Mouse (Mus musculus): Measurements from ENCODE around the gene Utp15. TPM values are rescaled to one million over a fixed set of nuclear protein-coding genes. Genes with fewer than 3 reads are reported as not detected.

Utp15 gene
- polyA plus RNA-seq (2017; shearing (Covaris generic)), result 10 to 100 TPM; 29.0 to 36.9 TPM

DNA sequence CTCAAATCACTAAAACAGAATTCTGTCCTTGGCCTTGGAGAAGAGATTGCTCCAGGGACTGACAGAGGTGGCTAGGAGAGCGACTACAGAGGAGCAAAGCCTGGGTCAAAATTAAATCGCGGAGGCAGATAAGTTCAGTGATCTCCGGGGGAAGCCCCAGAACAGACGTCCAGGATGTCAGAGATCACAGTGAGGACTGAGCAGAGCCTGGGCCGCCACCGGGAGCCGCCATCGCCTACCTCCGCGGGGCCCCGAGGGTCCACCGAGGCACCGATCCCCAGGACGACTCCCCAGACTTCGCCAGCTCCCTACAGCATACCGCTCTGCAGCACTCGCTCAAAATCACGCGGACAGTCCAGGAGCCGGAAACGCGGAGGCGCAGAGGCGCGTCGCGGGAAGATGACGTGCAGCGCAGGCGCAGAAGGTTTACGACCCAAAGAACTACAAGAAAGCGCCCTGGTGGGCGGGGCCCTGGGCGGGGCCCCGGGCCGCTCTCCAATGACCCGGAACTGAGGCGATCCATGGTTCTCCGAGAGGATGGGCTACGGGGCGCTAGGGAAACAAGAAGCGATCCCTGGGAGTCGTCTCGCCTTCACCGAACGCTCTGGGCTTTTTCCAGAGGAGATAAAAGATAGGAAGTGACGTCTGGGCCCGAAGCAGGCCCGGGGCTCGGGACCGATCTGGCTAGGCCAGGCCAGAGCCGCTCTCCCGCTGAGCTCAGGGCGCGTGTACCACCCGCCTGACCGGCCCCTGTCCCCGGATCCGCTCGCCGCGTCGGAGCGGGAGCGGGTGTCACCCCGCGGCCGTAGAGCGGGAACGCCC lies at the start of gene Utp15, which contains the start of gene Ankra2:
Gene Utp15 (minus strand): TSS at position 406 of the 822 bp plus-strand sequence.
Gene Ankra2 (plus strand): TSS at position 439 of the 822 bp plus-strand sequence.

GRCm38 (mm10) chr13:98279686-98280085 lies 16.8 kb upstream of the Utp15 start, which contains the start of gene Gm21976:
Gm21976 (plus strand) TSS chr13:98279887.

DNA sequence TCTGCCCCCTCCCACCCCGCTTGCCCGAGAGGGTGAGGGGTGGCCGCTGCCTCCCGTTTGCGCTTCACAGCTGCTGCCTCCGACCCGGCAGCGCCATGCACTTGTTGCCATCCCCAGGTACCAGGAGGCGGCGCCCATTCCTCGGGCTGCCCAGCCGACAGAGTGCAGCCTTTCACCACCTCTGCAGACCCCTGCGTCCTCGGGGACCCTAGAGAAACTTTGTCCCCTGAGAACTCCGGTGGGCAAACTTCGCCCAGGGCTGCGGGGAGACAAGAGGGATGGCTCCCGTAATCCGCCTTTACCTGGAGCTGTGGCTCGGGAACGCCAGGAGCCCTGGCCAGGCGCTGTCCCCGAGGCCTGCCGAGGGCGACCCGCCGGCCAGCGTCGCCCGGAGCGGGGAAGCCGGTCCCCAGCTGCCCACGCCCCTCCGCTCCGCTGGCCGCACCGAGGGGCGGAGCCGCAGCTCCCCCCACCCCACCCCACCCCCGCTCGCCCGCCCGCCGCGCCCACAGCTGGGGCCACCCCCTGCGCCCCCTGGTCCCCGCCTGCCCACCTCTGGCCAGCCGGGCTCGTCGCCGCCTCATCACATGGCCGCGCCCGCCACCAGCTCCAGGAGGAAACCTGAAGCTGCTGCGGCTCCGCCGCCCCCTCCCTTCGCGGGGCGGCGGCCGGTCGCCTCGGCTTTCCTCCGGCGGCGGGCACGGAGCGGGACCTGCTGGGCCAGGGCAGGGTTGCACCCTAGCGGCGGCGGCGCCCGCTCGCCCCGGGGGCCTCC lies 56.9 kb downstream of the Utp15 start, which contains the start of gene Arhgef28:
Gene Arhgef28 (minus strand): TSS at position 669 of the 775 bp plus-strand sequence.

Other genes with a start within 250 kb of the Utp15 start
- under 1 TPM in 1 of 2 experiments, not detected in 1; 0.22 TPM for gene Arhgef28, start 56.6 kb downstream of the Utp15 start, polyA plus RNA-seq (2017; shearing (Covaris generic))
- gene Ankra2, start within 50 bp of the Utp15 start, polyA plus RNA-seq (2017; shearing (Covaris generic)), result 10 to 100 TPM; 54.5 to 54.7 TPM
- gene Gm21976, start 16.8 kb upstream of the Utp15 start, polyA plus RNA-seq (2017; shearing (Covaris generic)), result not detected
- 100 to 1,000 TPM; 652 to 751 TPM for gene Btf3, start 54.0 kb upstream of the Utp15 start, polyA plus RNA-seq (2017; shearing (Covaris generic))
- not detected for gene Foxd1, start 91.2 kb upstream of the Utp15 start, polyA plus RNA-seq (2017; shearing (Covaris generic))
- gene Gm10320, start 229.0 kb upstream of the Utp15 start, polyA plus RNA-seq (2017; shearing (Covaris generic)), result under 1 TPM; 0.37 to 0.50 TPM